Mouse (Mus musculus) left cerebral cortex, adult 9 months (tissue): ENCODE results near the gene Gm28053.
A peak's percentile ranks its signal among the peaks of the same experiment; 100 is the strongest.
"Not testable (repeated sequence)": the region's sequence is repeated elsewhere in the genome, so short reads cannot be mapped to it uniquely, and the experiment has no call there.

Experiments
- DNase-seq, 2 experiments: peaks; one replicate each; pipeline ENCODE4 v3.0.0; 2022; ENCODE audit warnings: low spot score in 2 of 2

Gm28053 gene

GRCm38 (mm10) chr6:48718455-48718854 lies at the start of gene Gm28053, which contains the start of gene Gimap7:
Gene Gm28053, plus strand, starts transcription at chr6:48718607.
Gene Gimap7, plus strand, starts transcription at chr6:48718621.
- no peak for DNase-seq

DNA sequence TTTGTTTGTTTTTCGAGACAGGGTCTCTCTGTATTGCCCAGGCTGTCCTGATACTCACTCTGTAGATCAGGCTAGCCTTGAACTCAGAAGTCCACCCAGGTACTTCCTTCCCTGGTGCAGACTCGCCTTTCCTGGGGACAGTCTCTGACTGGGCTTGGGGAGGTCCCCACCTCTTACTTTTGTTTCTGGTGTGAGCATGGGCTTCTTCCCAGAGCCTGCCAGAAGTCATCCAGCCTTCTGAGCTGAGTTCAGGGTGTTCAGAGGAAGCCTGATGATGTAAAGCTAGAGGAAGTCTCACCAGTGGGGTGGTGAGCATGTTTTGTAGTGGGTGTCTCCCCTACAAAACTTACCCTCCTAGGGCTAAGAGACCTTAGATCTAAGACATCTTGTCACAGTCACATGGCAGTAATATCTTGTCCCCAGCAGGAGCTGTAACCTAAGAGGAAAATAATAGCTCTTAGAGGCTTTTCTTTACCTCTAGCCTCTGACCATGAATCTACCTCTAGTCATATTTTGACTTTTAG lies 48.9 kb upstream of the Gm28053 start:
- DNase-seq = no peak

GRCm38 (mm10) chr6:48674291-48675058 lies 43.9 kb upstream of the Gm28053 start:
- no peak for DNase-seq

- DNase-seq = no peak
These were observed 42.9 kb upstream of the Gm28053 start for GRCm38 (mm10) chr6:48675400-48675930.

DNA sequence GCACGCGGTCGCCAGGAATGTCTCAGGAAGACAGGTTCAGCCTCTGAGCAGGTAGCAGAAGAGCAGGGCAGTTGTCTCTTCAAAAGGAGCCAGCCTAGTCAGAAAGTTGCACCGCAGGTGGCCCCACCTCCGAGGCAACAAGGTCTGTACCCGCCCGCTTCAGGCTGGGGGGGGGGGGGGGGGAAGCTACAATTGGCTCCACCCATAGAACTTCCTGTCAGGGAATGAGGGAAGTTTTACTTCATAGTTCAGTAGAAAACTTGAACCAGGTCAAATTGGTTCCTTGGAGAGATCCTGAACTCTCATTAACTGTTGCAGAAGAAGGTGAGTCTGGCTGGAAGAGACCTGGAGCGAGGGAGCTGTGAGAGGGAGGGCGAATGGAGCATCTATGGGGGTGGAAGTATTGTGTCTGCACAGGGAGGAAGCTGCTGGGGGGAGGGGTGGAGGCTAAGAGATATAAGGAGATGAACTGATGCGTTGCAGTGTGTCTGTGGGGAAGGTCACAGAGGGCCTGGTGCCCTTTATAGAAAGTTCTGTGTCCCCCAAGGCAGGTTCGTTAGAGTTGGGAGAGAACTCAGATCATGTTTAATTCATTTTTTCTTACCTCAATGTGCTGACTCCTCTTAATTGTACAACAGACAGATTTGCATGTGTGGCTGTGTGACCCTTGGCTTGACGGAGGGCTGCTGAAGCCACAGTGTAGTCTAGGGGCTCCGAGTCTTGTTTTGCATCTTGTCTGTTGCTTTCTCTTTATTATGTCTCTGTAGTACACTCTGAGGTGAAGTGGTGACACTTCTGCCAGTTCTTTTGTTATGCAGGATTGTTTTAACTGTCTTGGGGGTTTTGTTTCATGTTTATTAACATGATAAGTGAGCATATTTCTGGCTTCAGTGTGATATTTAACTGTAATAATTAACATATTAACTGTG lies 42.2 kb upstream of the Gm28053 start, which contains the start of gene Gimap9:
Gimap9 (plus strand) TSS at position 199 of the 929 bp plus-strand sequence.
- DNase-seq = no peak

DNA sequence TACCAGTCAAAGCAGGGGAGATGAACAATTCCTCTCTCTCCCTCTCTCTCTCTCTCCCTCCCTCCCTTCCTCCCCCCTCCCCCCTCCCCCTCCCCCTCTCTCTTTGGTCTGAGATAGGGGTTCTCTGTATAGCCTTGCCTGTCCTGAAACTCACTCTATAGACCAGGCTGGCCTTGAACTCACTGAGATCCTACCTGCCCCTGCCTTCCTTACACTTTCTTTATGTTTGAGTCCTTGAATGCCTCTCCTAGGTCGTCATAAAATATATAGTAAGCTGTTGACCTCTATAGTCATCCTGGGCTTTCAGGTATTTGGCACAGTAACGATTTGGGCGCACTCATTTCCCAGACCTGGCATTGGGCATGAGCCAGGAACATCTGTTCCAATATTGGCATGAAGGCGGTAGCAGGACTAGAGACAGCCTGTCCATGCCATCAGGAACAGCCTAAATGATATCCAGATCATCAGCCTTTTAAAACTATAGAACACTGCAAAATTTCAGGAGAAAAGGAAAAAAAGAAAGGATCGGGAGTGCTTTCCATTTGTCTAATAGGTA lies 41.5 kb upstream of the Gm28053 start:
- no peak for DNase-seq

GRCm38 (mm10) chr6:48677492-48678345 lies 40.7 kb upstream of the Gm28053 start:
- no peak for DNase-seq

- no peak for DNase-seq
These were observed 40.0 kb upstream of the Gm28053 start for GRCm38 (mm10) chr6:48678391-48678790.

GRCm38 (mm10) chr6:48679701-48680100 lies 38.7 kb upstream of the Gm28053 start:
- DNase-seq = no peak

DNA sequence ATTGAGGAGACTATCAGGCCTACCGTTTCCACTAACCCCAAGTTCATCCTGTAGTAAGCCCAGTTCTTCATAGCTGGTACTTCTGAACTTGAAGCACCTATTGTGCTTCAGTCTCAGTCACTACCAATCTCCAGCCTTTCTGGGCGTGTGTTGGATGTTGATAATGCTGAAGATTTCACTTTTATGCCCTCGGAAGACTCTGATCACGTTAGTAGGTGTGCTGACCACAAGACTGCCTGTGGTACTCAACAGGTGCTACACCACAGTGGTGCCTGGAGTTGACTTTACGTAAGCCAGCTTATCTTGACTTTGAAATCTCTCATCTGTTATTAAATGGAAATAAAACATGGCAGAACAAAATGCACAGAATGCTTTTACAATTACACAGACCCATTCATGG lies 38.0 kb upstream of the Gm28053 start:
- no peak for DNase-seq

- DNase-seq = no peak
These were observed 36.8 kb upstream of the Gm28053 start for GRCm38 (mm10) chr6:48681472-48682090.

DNA sequence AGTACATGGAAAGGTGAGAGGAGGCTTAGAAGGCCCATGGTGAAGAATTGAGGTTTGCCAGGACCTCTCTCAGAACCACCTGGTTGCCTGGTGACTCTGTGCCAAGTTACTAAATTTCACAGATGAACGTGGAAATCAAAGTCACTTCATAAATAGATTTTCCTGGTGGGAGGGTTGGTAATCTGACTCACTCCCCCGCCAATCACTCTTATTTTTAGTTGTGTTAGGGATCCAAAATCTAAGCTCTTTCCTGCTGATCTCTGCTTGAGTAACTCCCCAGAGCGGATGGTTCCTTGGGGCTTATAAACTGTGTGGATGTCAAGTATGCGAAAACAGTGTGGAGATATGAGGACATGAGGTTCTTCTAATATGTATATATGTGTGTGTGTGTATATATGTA lies 36.1 kb upstream of the Gm28053 start:
- peak; percentile 8 to 9 for DNase-seq

DNA sequence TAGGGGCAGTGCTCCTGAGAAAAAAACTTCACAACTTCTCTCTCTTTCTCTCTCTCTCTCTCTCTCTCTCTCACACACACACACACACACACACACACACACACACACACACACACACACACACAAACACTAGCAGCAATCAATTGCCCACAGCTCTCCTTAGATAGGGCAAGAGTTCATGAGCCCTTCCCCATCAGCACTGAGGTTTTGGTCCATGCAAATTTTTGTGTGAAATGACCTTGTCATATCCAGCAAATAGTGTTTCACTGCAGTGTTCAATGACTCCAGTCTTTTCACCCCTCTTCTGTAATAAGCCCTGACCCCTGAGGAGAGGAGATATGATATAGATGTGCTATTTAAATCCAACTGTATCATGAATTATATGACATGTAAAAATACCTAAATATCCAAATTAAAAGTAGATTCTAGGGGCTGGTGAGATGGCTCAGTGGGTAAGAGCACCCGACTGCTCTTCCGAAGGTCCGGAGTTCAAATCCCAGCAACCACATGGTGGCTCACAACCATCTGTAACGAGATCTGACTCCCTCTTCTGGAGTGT lies 35.1 kb upstream of the Gm28053 start:
- not testable (repeated sequence) for DNase-seq

DNA sequence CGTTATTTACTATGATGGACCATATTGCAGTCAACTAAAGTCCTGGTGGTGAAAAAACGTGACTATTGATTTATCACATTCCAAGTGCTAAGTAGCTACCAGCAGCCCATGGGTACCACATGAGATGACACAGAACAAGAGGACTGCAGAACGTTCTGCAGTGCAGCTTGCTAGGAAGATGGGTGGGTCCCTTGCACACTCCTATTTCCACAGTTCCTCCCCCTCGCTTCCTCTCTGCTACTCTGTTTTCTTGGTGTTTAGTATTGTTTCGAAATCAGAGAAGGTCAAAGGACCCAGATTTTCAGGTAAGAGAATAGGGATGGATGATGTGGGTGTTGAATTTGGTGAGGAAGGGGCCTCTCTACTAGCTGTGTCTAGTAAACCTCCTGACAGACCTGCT lies 34.1 kb upstream of the Gm28053 start, which contains the start of gene Gimap4:
Gimap4 (plus strand) TSS at position 231 of the 400 bp plus-strand sequence.
- DNase-seq = no peak

GRCm38 (mm10) chr6:48684806-48685205 lies 33.6 kb upstream of the Gm28053 start:
- DNase-seq = no peak

GRCm38 (mm10) chr6:48685251-48685650 lies 33.2 kb upstream of the Gm28053 start:
- DNase-seq = no peak

GRCm38 (mm10) chr6:48685694-48686665 lies 32.4 kb upstream of the Gm28053 start:
- DNase-seq = no peak

- DNase-seq = no peak
These were observed 31.3 kb upstream of the Gm28053 start for GRCm38 (mm10) chr6:48687077-48687476.

DNA sequence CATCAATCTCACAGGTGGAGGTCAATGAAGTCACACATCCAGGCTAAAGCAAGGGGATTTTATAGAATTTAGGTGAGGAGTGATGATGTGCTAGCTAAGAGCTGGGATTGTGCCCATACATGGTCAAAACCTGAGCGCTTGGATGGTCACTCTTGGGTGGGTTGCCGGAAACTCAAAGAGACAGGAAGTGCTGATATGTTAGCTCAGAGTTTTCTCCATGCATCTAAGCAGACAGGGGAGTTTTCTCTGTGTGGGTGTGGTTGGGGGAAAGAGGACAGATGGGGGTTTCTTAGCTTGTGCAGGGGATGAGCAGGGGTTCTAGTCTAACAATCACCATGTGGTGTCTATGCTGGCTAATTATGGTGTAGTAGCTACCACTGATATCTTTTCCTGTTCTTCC lies 29.1 kb upstream of the Gm28053 start:
- DNase-seq = no peak
